Mouse (Mus musculus) adrenal gland, postnatal 10 days (tissue): ENCODE data around the gene Acadl. TPM values are rescaled to one million over a fixed set of nuclear protein-coding genes. Genes with fewer than 3 reads are reported as not detected.

Source experiments
- DNase-seq: peaks from one replicate; pipeline ENCODE4 v3.0.0; 2021; ENCODE audit warnings: mixed read lengths
- total RNA-seq, 2 experiments: library from RNA; stranded (reverse); gene quantifications; 2 replicates each; pipeline ENCODE4 v1.2.3; 2021

Gene Acadl
- total RNA-seq, 2 experiments from 2014 or later: 1,546 to 1,636 TPM

GRCm38 (mm10) chr1:66782296-66782695 lies 80.8 kb downstream of the Acadl start:
- no peak for DNase-seq

GRCm38 (mm10) chr1:66781027-66781426 lies 82.0 kb downstream of the Acadl start:
- no peak for DNase-seq

Other genes with a start within 250 kb of the Acadl start
- gene Rpe, start 162.4 kb downstream of the Acadl start, total RNA-seq: 10 to 100 TPM; 55.6 to 57.8 TPM
- 10 to 100 TPM; 19.2 to 22.7 TPM for gene Kansl1l, start 45.7 kb downstream of the Acadl start, total RNA-seq
- gene Myl1, start 82.1 kb upstream of the Acadl start, total RNA-seq: 1,000 to 10,000 TPM in 1 of 2 experiments, 100 to 1,000 TPM in 1; 431 to 1,399 TPM
- gene Lancl1, start 175.6 kb upstream of the Acadl start, total RNA-seq: 10 to 100 TPM; 48.0 to 49.9 TPM